Mouse (Mus musculus): ENCODE data around the gene Ncaph.

GRCm38 (mm10) chr2:127092000-127092399 is 41.8 kb downstream of the Ncaph start:
- no peak for TF ChIP-seq POLR2A (IDR thresholded peaks at IDR 0.05; ENCODE audit: control insufficient read depth, low read depth, low read length)
- no peak for TF ChIP-seq CTCF (IDR thresholded peaks at IDR 0.05; ENCODE audit: control insufficient read depth, insufficient read depth, insufficient replicate concordance, low read depth, low read length)

Data from testis, adult 2 months (tissue).